Mouse (Mus musculus) midbrain, embryonic 16.5 days (tissue): ENCODE results near the gene Hid1. TPM values are rescaled to one million over a fixed set of nuclear protein-coding genes. Genes with fewer than 3 reads are reported as not detected.

Source experiments
- ATAC-seq: fragments of 200-750 bp; cut with Nextera tagmentation; 2 replicates; pipeline ENCODE4 v1.8.0; 2017; ENCODE audit warnings: moderate TSS enrichment
- H3K27ac ChIP-seq: fragments of 300-500 bp; sonication (generic); 2 replicates; pipeline ENCODE4 v1.5.1; 2014; ENCODE audit warnings: mild to moderate bottlenecking, low read length, mixed read lengths
- H3K27me3 ChIP-seq: fragments of 300-500 bp; sonication (generic); 2 replicates; pipeline ENCODE4 v1.6.1; 2014; ENCODE audit warnings: low read depth, low read length, mixed read lengths; ENCODE audit not compliant: control insufficient read depth, insufficient read depth
- H3K36me3 ChIP-seq: fragments of 300-500 bp; sonication (generic); 2 replicates; pipeline ENCODE4 v1.6.1; 2014; ENCODE audit warnings: mild to moderate bottlenecking, low read length, moderate library complexity, mixed read lengths; ENCODE audit not compliant: control insufficient read depth, insufficient read depth
- H3K4me1 ChIP-seq: fragments of 300-500 bp; sonication (generic); 2 replicates; pipeline ENCODE4 v1.6.1; 2014; ENCODE audit warnings: mild to moderate bottlenecking, low read length, mixed read lengths; ENCODE audit not compliant: control insufficient read depth, insufficient read depth
- H3K4me2 ChIP-seq: fragments of 300-500 bp; sonication (generic); 2 replicates; pipeline ENCODE4 v1.6.1; 2014; ENCODE audit warnings: mild to moderate bottlenecking, low read length, mixed read lengths
- H3K4me3 ChIP-seq: fragments of 300-500 bp; sonication (generic); 2 replicates; pipeline ENCODE4 v1.5.1; 2014; ENCODE audit warnings: low read depth, mild to moderate bottlenecking, low read length, moderate library complexity, mixed read lengths
- H3K9ac ChIP-seq: fragments of 300-500 bp; sonication (generic); 2 replicates; pipeline ENCODE4 v1.6.1; 2014; ENCODE audit warnings: low read depth, low read length, mixed read lengths
- H3K9me3 ChIP-seq: fragments of 300-500 bp; sonication (generic); replicated peaks from 2 replicates; pipeline ENCODE4 v1.6.1; 2014; ENCODE audit warnings: mild to moderate bottlenecking, low read length, mixed read lengths; ENCODE audit not compliant: control insufficient read depth, poor library complexity, severe bottlenecking
- WGBS: fragments of 180-500 bp; shearing (Covaris S2); extraction: QIAGEN DNeasy Blood & Tissue Kit; methylation state at CpG from one replicate; pipeline ENCODE4 v1.1.7; 2014; 5-methylcytosine and 5-hydroxymethylcytosine counted together
- polyA plus RNA-seq: library from polyadenylated mRNA; unstranded; fragments of >200 nt; fragmentation: Nextera tagmentation; extraction: Ambion mirVana; gene quantifications from 2 replicates; pipeline ENCODE4 v1.2.1, GENCODE M21; 2015

Gene Hid1
- 68.6 and 75.2 TPM in 2 replicates for polyA plus RNA-seq

DNA sequence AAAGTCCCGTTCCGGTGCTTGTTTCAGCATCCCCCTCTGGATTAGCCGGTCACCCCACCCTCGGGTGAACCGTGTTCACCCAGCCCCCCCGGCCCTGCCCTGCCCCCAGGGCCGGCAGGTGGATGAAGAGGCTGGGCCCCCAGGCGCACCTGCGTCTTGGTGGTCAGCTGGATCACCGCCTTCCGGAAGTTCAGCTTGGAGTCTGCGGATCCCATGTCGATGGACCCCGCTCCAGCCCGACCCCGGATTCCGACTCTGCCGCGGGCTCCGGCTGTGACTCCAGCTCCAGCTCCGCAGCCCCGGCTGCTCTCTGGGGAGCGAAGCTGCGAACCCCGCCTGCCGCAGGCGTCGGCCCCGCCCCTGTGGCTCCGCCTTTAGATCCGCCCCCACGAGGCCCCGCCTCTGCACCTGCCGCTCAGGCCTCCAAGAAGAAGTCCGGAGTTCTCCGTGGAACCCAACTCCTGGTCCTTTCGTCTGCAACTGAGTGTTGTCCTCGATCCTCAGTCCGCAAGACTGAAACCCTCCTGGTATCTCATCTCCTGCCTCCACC lies at the start of gene Hid1:
Gene Hid1 (minus strand): TSS at position 362 of the 550 bp plus-strand sequence.
- WGBS = 0% methylated on average over 27 of the region's 39 CpGs
- Histone ChIP-seq H3K4me1 (peaks cover 11% of the 10 kb centered on the region), H3K27me3 (no peaks in the 10 kb centered on the region), H3K9ac (peak within 1 kb of the TSS; percentile 84), H3K4me2 (peak within 1 kb of the TSS; percentile 61), H3K36me3 (no peaks in the 10 kb centered on the region), H3K27ac (peak within 1 kb of the TSS; percentile 78), H3K9me3 (no peaks in the 10 kb centered on the region), H3K4me3 (peak within 1 kb of the TSS; percentile 83)
- ATAC-seq = peak; percentile 66

- WGBS = 9% methylated on average over 7 of the region's 7 CpGs
- ATAC-seq = no peak
- Histone ChIP-seq H3K9ac (no peak overlapping the region; the same call in 1 of the 2 replicates), H3K27ac (peak overlapping the region; percentile 64), H3K9me3 (no peaks in the 10 kb centered on the region), H3K36me3 (peaks cover 9% of the 10 kb centered on the region), H3K4me3 (no peak overlapping the region), H3K4me2 (no peak overlapping the region), H3K4me1 (peaks cover 30% of the 10 kb centered on the region), H3K27me3 (no peaks in the 10 kb centered on the region)
Observed at GRCm38 (mm10) chr11:115409556-115409955, 42.0 kb upstream of the Hid1 start.

DNA sequence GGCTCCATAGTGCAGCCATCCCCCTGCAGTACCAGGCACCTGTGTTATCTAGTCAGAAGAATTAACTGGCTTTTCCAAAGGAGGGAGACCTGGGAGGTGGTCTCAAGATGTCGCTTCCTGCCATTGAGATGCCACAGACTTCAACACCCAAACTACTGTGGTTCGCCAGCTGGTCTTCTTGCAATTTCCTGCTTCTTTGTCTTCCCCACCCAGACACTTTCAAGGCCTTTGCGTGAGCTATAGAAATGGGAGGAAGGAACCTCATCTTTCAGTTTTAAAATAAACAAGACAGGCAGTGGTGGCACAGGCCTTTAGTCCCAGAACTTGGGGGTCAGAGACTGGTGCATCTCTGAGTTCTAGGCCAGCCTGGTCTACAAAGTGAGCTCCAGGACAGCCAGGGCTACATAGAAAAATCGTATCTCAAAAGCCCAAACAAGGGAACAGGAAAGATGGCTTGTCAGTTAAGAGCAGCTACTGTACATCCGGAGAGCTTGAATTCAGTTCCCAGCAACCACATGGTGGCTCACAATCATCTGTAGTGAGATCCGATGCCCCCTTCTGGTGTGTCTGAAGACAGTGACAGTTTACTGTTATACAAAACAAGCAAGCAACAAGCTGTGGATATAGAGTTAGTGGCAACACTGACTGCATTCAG lies 40.8 kb upstream of the Hid1 start:
- no peak overlapping the region for H3K4me2 ChIP-seq
- no peak overlapping the region for H3K4me3 ChIP-seq
- H3K27me3 ChIP-seq = no peaks in the 10 kb centered on the region
- H3K27ac ChIP-seq = peak overlapping the region; percentile 64
- peaks cover 9% of the 10 kb centered on the region for H3K36me3 ChIP-seq
- no peak overlapping the region for H3K9ac ChIP-seq
- WGBS = 62% methylated on average over 6 of the region's 6 CpGs
- H3K4me1 ChIP-seq = peaks cover 29% of the 10 kb centered on the region
- no peaks in the 10 kb centered on the region for H3K9me3 ChIP-seq
- ATAC-seq = no peak

- 95% methylated on average over 17 of the region's 17 CpGs for WGBS
- no peak overlapping the region for H3K4me3 ChIP-seq
Observed at GRCm38 (mm10) chr11:115406858-115407401, 39.4 kb upstream of the Hid1 start.

GRCm38 (mm10) chr11:115405723-115406122 lies 38.2 kb upstream of the Hid1 start:
- WGBS = 96% methylated on average over 6 of the region's 6 CpGs
- no peaks in the 10 kb centered on the region for H3K9me3 ChIP-seq
- no peak overlapping the region for H3K4me2 ChIP-seq
- H3K36me3 ChIP-seq = peaks cover 2% of the 10 kb centered on the region
- H3K9ac ChIP-seq = no peak overlapping the region
- H3K27me3 ChIP-seq = no peaks in the 10 kb centered on the region
- ATAC-seq = no peak
- H3K27ac ChIP-seq = no peak overlapping the region
- peaks cover 31% of the 10 kb centered on the region for H3K4me1 ChIP-seq
- no peak overlapping the region for H3K4me3 ChIP-seq

More at GRCm38 (mm10) chr11:115406858-115407401, 39.4 kb upstream of the Hid1 start:
- Histone ChIP-seq H3K9me3 (no peaks in the 10 kb centered on the region), H3K4me2 (no peak overlapping the region), H3K4me1 (peaks cover 32% of the 10 kb centered on the region), H3K27ac (no peak overlapping the region), H3K36me3 (peaks cover 9% of the 10 kb centered on the region), H3K9ac (no peak overlapping the region), H3K27me3 (no peaks in the 10 kb centered on the region)
- no peak for ATAC-seq

DNA sequence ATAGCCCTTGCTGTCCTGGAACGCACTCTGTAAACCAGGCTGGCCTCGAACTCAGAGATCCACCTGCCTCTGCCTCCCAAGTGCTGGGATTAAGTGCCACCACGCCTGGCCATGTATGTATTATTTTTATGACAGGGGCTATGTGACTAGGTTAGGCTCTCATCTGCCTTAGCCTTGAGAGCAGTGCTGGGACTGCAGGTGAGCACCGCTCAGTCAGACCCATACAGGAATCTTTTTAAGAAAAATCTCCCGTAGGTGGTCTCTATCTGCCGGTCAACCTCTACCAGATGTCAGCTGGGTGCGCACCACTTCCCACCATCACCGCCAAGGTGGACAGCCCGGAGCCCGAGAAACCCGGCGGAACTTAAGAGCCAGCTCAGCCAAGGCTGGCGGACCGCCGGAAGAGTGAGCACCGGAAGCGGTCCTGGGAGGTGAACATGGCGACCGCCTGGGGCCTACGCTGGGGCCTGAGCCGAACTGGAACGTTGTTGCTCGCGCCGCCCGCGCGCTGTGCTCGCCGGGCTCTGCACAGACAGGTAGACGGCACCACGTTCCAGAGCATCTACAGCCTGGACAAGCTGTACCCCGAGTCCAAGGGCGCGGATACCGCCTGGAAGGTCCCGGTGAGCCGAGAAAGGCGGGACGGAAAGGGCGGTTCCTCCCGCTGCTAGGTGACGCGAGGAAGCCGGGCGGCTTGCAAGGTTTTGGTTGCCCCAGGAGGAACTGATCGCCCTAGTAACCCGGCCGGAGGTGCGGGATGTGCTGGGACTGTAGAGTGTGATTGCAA lies 36.0 kb upstream of the Hid1 start, which contains the start of gene Mrpl58:
Gene Mrpl58 (plus strand): TSS at position 415 of the 787 bp plus-strand sequence.
- ATAC-seq = peak; percentile 87
- Histone ChIP-seq H3K9ac (peak within 1 kb of the TSS; percentile 91), H3K4me1 (peaks cover 31% of the 10 kb centered on the region), H3K27ac (peak within 1 kb of the TSS; percentile 94), H3K36me3 (no peaks in the 10 kb centered on the region), H3K4me3 (peak within 1 kb of the TSS; percentile 78), H3K27me3 (no peaks in the 10 kb centered on the region), H3K4me2 (peak within 1 kb of the TSS; percentile 63), H3K9me3 (no peaks in the 10 kb centered on the region)
- 3% methylated on average over 50 of the region's 50 CpGs for WGBS

DNA sequence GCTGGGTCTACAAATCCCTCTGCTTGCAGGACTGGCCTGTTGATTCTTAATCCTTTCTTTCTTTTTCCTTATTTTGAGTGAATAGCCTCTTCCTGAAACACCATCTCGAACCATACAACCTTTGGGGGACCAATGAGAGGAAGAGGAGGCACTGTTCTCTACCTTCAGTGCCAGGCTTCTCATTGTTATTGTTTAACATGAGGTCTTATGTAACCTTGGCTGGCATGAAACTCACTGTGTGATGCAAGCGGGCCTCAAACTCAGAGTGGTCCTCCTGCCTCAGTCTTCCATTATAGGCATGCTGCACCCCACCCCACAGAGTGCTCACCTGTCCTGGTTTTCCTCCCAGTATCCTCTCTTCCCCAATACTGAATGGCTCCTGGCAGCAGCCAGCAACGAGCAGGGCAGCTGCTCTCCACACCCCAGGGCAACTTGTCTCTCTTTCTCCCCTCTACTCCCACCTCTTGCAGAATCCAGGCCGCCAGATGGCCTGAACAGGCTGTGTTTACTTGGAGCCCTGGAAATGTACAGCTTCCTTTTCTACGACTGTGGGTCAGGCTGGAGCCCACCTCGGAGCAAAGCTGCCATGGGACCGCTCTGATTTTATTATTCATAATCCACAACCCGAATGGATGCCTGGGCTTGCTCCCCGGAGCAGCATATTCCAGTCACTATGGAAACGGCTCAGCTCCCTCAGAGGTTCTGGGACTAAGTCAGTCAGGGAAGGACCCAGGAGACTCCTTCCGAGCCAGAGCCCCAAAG lies 33.3 kb upstream of the Hid1 start:
- H3K9me3 ChIP-seq = no peaks in the 10 kb centered on the region

DNA sequence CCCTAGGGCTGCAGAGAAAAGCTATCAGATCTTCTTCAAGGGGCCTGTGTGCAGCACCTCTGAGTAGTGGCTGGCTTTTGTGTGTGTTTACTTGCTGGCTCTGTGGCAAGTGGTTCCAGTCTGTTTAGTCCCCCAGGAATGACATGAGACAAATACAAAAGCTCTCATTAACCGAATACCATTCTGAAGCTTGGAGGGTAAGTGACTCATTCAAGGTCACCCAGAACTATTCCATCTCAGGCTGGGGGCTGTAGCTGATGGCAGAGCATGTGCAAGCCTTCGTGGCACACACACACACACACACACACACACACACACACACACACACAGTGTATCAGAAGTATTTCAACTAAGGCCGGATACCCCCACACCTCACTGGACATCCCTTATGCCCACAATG lies 32.6 kb upstream of the Hid1 start:
- Histone ChIP-seq H3K27ac (peak overlapping the region; percentile 77), H3K4me1 (peaks cover 26% of the 10 kb centered on the region)
- WGBS = 83% methylated on average over 3 of the region's 3 CpGs

More for the DNA sequence above, 33.3 kb upstream of the Hid1 start:
- peak; percentile 57; the same call in 1 of the 2 replicates for ATAC-seq
- Histone ChIP-seq H3K4me1 (peaks cover 28% of the 10 kb centered on the region), H3K27ac (peak overlapping the region; percentile 77), H3K4me2 (peak overlapping the region; percentile 28; the same call in 1 of the 2 replicates), H3K27me3 (no peaks in the 10 kb centered on the region), H3K9ac (peak overlapping the region; percentile 27; the same call in 1 of the 2 replicates), H3K36me3 (peaks cover under 1% of the 10 kb centered on the region; the same call in 1 of the 2 replicates), H3K4me3 (no peak overlapping the region)
- WGBS = 24% methylated on average over 11 of the region's 11 CpGs

More for the DNA sequence above, 32.6 kb upstream of the Hid1 start:
- Histone ChIP-seq H3K36me3 (peaks cover 5% of the 10 kb centered on the region; the same call in 1 of the 2 replicates), H3K4me3 (no peak overlapping the region), H3K9me3 (no peaks in the 10 kb centered on the region), H3K27me3 (no peaks in the 10 kb centered on the region), H3K9ac (no peak overlapping the region), H3K4me2 (no peak overlapping the region)
- ATAC-seq = no peak
